Comparison of ENCODE assay signal across 29 mouse cellular contexts in genomic region chr11:97866091-97866888, GRCm38 (mm10). TPM values are rescaled to one million over a fixed set of nuclear protein-coding genes. Genes with fewer than 3 reads are reported as not detected.
DNase-seq lines count a peak whose midpoint lies in the region; ATAC-seq and TF ChIP-seq lines count a peak whose summit lies in the region.
"Had no signal": no experiment of that assay in that cellular context is flagged by ENCODE, and none has a peak within 500 bp of the region (broad histone marks: within the 10 kb centered on the region; RNA-seq: fewer than 3 reads in every experiment).

No protein-coding gene starts in this region.

- no peak for TF ChIP-seq POLR2A in lung, adult 2 months (IDR thresholded peaks at IDR 0.05; ENCODE audit: borderline replicate concordance, extremely low read depth, low read depth, low read length)

- DNase-seq in kidney, adult 8-10 months: peak; percentile 28 to 47
- no peak for DNase-seq in kidney, postnatal 10 days
- no peak for DNase-seq in left cerebral cortex, adult 2 months (ENCODE audit: extremely low spot score in 1 of 2, low spot score in 2 of 2)
- DNase-seq in left cerebral cortex, postnatal 25 days (ENCODE audit: low spot score in 2 of 2): no peak
- DNase-seq in adipocyte (ENCODE audit: low spot score): peak; percentile 15
- DNase-seq in liver, postnatal 0 days: peak; percentile 27
- DNase-seq in lung, adult 2 months: no peak
- DNase-seq: adrenal gland, adult 8-10 months; cerebellum, adult 2 months; cerebellum, postnatal 25 days; gastrocnemius, postnatal 14 days; retina, postnatal 1 day; right cerebral cortex, postnatal 14 days; thymus, postnatal 25 days had no signal

- ATAC-seq in liver, postnatal 0 days: peak; percentile 44; the same call in 1 of the 2 replicates
- ATAC-seq: activated CD4-positive, CD25-positive, alpha-beta regulatory T cell, adult 4 months; CD4-positive, CD25-positive, alpha-beta regulatory T cell, adult 4 months; forebrain, embryonic 13.5 days; hindbrain, embryonic 16.5 days; midbrain, embryonic 15.5 days had no signal

- no peak; the same call in 1 of the 2 replicates for TF ChIP-seq CTCF in left cerebral cortex, adult 2 months (IDR thresholded peaks at IDR 0.05)
- no peak for TF ChIP-seq CTCF in liver, postnatal 0 days (IDR thresholded peaks at IDR 0.05; ENCODE audit: low read depth)
- TF ChIP-seq CTCF in lung, adult 2 months (IDR thresholded peaks at IDR 0.05; ENCODE audit: insufficient read depth, low read length): no peak

- H3K27me3 ChIP-seq in liver, postnatal 0 days (ENCODE audit: insufficient read depth, low read length): no peaks in the 10 kb centered on the region
- H3K27me3 ChIP-seq: embryonic facial prominence, embryonic 15.5 days; forebrain, embryonic 13.5 days; heart, embryonic 15.5 days; limb, embryonic 15.5 days; lung, embryonic 15.5 days; midbrain, embryonic 15.5 days; neural tube, embryonic 15.5 days had no signal

- no peaks in the 10 kb centered on the region for H3K9me3 ChIP-seq in liver, postnatal 0 days (ENCODE audit: low read length)
- H3K9me3 ChIP-seq: embryonic facial prominence, embryonic 15.5 days; forebrain, embryonic 13.5 days; heart, embryonic 10.5 days; heart, embryonic 15.5 days; limb, embryonic 10.5 days; limb, embryonic 15.5 days; lung, embryonic 15.5 days; midbrain, embryonic 10.5 days; midbrain, embryonic 15.5 days; neural tube, embryonic 15.5 days had no signal

- no peak overlapping the region for H3K9ac ChIP-seq in liver, postnatal 0 days (replicated peaks)
- H3K9ac ChIP-seq: embryonic facial prominence, embryonic 15.5 days; forebrain, embryonic 13.5 days; heart, embryonic 15.5 days; limb, embryonic 15.5 days; lung, embryonic 15.5 days; midbrain, embryonic 15.5 days; neural tube, embryonic 15.5 days had no signal

- H3K27ac ChIP-seq in left cerebral cortex, adult 2 months: peak overlapping the region; percentile 42; the same call in 1 of the 2 replicates
- no peak overlapping the region for H3K27ac ChIP-seq in liver, postnatal 0 days (ENCODE audit: low read depth)
- H3K27ac ChIP-seq: embryonic facial prominence, embryonic 10.5 days; embryonic facial prominence, embryonic 15.5 days; forebrain, embryonic 13.5 days; heart, embryonic 10.5 days; heart, embryonic 15.5 days; limb, embryonic 10.5 days; limb, embryonic 15.5 days; lung, embryonic 15.5 days; midbrain, embryonic 10.5 days; midbrain, embryonic 15.5 days; neural tube, embryonic 15.5 days had no signal

- no peak overlapping the region for H3K4me3 ChIP-seq in left cerebral cortex, adult 2 months
- H3K4me3 ChIP-seq in liver, postnatal 0 days (ENCODE audit: low read depth, low read length): no peak overlapping the region
- H3K4me3 ChIP-seq in lung, adult 2 months (replicated peaks; ENCODE audit: extremely low read depth, low read depth, low read length): no peak overlapping the region
- H3K4me3 ChIP-seq: embryonic facial prominence, embryonic 10.5 days; embryonic facial prominence, embryonic 15.5 days; forebrain, embryonic 13.5 days; heart, embryonic 10.5 days; heart, embryonic 15.5 days; limb, embryonic 10.5 days; limb, embryonic 15.5 days; lung, embryonic 15.5 days; midbrain, embryonic 10.5 days; midbrain, embryonic 15.5 days; neural tube, embryonic 15.5 days had no signal

- no peak for TF ChIP-seq EP300 in liver, postnatal 0 days (IDR thresholded peaks at IDR 0.05; ENCODE audit: low read depth)

- intact Hi-C loops in left cerebral cortex, adult 2 months (cut with DNase I): no loop called here
- intact Hi-C loops in left cerebral cortex, postnatal 25 days (cut with DNase I): no loop called here

- WGBS in liver, postnatal 0 days (ENCODE audit: insufficient replicate concordance): 68% methylated on average over 3 of the region's 3 CpGs
- WGBS in lung, adult 2 months: 85% methylated on average over 3 of the region's 3 CpGs

- no peaks in the 10 kb centered on the region for H3K4me1 ChIP-seq in liver, postnatal 0 days (ENCODE audit: insufficient read depth)
- H3K4me1 ChIP-seq in lung, adult 2 months (ENCODE audit: control insufficient read depth, insufficient read depth, low read length): no peaks in the 10 kb centered on the region
- H3K4me1 ChIP-seq: embryonic facial prominence, embryonic 10.5 days; embryonic facial prominence, embryonic 15.5 days; forebrain, embryonic 13.5 days; heart, embryonic 10.5 days; heart, embryonic 15.5 days; limb, embryonic 10.5 days; limb, embryonic 15.5 days; lung, embryonic 15.5 days; midbrain, embryonic 10.5 days; midbrain, embryonic 15.5 days; neural tube, embryonic 15.5 days had no signal

- H3K4me2 ChIP-seq in liver, postnatal 0 days (ENCODE audit: low read depth, low read length): no peak overlapping the region
- H3K4me2 ChIP-seq: embryonic facial prominence, embryonic 15.5 days; forebrain, embryonic 13.5 days; heart, embryonic 15.5 days; limb, embryonic 15.5 days; lung, embryonic 15.5 days; midbrain, embryonic 15.5 days; neural tube, embryonic 15.5 days had no signal

- H3K36me3 ChIP-seq in liver, postnatal 0 days (replicated peaks; ENCODE audit: insufficient read depth, low read length): no peaks in the 10 kb centered on the region
- H3K36me3 ChIP-seq: embryonic facial prominence, embryonic 10.5 days; embryonic facial prominence, embryonic 15.5 days; heart, embryonic 15.5 days; limb, embryonic 10.5 days; limb, embryonic 15.5 days; lung, embryonic 15.5 days; midbrain, embryonic 10.5 days; midbrain, embryonic 15.5 days; neural tube, embryonic 15.5 days had no signal

RNA-seq across cellular contexts. Expression of gene Fbxo47, which starts 17.7 kb away (rescaled TPM):
- 1 to 10 TPM; 2.8 to 2.9 TPM for total RNA-seq in left cerebral cortex, adult 2 months (2021)
- total RNA-seq in left cerebral cortex, postnatal 25 days (2021): 1 to 10 TPM; 1.8 to 2.1 TPM
- 0.26 and 0.27 TPM in 2 replicates for polyA plus RNA-seq in liver, postnatal 0 days (2015; fragmentation: Nextera tagmentation; extraction: Ambion mirVana)
- 0.16 and 0.36 TPM in 2 replicates for polyA plus RNA-seq in lung, adult 2 months (2012; rRNA removed)

RNA-seq across cellular contexts. Expression of gene B230217C12Rik, which starts 25.7 kb away (rescaled TPM):
- 10 to 100 TPM; 77.6 to 78.9 TPM for total RNA-seq in left cerebral cortex, adult 2 months (2021)
- total RNA-seq in left cerebral cortex, postnatal 25 days (2021): 10 to 100 TPM; 75.4 to 75.9 TPM
- 0.25 and 0.28 TPM in 2 replicates for polyA plus RNA-seq in liver, postnatal 0 days (2015; fragmentation: Nextera tagmentation; extraction: Ambion mirVana)
- 2.8 and 4.5 TPM in 2 replicates for polyA plus RNA-seq in lung, adult 2 months (2012; rRNA removed)
- total RNA-seq: granulocyte monocyte progenitor cell, adult 5-6 weeks had no signal

Comparison
In these comparisons a context has a peak if more than half of its experiments do, and no peak if none do; other contexts are left out.
1. DNase-seq: peak in kidney, adult 8-10 months (2 of 2), adipocyte (single experiment) and liver, postnatal 0 days (single experiment); none in kidney, postnatal 10 days (single experiment), left cerebral cortex, adult 2 months (0 of 2), left cerebral cortex, postnatal 25 days (0 of 2) and lung, adult 2 months (single experiment).